Mouse (Mus musculus): ENCODE results near the gene B3gnt8. TPM values are rescaled to one million over a fixed set of nuclear protein-coding genes. Genes with fewer than 3 reads are reported as not detected.

B3gnt8 gene
- total RNA-seq, 2 experiments from 2014 or later, result 1.5 to 1.6 TPM

DNA sequence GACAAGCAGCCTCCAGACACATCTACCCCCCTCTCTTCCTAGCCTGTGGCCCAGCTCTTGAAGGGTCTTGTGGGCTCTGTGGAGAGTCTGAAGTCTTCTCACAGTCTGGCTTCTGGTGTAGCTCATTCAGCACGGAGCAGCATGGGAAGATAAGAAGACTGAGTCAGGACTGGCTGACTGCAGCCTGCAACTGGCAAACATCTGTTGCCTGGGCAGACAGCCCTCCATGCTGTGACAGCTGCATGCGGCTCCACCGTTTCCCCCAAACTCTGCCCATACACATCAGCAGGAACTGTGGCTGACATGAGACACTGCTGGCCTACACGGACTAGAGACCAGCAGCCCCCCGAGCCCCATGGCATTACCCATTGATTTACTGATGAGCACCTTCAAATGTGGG is 1.6 kb upstream of the B3gnt8 start:
- Histone ChIP-seq H3K27ac (0 out of 2 replicates have a peak overlapping the region, but pooled peaks have one; percentile 83), H3K4me3 (no peak overlapping the region)
- no peak for TF ChIP-seq CTCF (IDR thresholded peaks at IDR 0.05)
- intact Hi-C loops (cut with DNase I), result no loop called here
- peak; percentile 43 for DNase-seq

DNA sequence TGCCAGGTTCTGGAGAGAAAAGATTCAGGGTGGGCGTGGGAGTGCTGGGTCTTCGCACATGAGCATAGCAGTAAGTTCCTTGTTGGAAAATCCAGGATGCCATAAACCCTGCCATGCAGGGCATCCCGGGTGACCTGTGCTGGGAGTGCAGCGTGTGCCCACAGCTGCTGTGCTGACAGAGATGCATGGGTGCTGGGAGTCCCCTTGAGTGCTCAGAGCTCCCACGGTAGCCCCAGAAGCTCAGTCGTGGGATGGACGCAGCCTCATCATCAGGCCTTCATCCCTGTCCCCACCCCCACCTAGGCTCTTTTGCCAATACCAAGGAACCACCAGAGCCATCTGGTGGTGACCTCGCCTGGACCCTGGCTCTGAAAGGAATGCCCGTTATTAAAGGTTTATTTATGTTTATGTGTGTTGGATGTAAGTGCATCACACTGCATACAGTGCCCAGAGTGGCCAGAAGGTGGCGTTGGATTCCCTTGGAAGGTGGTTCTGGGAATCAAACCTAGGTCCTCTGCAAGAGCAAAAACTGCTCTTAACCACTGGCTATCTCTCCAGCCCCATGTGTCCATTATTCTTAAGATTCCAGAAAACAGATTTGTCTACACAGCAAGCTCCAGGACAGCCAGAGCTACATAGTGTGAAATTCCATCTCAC is 732 bp upstream of the B3gnt8 start:
- TF ChIP-seq CTCF (IDR thresholded peaks at IDR 0.05), result peak; percentile 62
- intact Hi-C loops (cut with DNase I), result no loop called here
- Histone ChIP-seq H3K4me3 (peak overlapping the region; percentile 72; the same call in 1 of the 2 replicates), H3K27ac (peak overlapping the region; percentile 83)
- peak; percentile 54 for DNase-seq

DNA sequence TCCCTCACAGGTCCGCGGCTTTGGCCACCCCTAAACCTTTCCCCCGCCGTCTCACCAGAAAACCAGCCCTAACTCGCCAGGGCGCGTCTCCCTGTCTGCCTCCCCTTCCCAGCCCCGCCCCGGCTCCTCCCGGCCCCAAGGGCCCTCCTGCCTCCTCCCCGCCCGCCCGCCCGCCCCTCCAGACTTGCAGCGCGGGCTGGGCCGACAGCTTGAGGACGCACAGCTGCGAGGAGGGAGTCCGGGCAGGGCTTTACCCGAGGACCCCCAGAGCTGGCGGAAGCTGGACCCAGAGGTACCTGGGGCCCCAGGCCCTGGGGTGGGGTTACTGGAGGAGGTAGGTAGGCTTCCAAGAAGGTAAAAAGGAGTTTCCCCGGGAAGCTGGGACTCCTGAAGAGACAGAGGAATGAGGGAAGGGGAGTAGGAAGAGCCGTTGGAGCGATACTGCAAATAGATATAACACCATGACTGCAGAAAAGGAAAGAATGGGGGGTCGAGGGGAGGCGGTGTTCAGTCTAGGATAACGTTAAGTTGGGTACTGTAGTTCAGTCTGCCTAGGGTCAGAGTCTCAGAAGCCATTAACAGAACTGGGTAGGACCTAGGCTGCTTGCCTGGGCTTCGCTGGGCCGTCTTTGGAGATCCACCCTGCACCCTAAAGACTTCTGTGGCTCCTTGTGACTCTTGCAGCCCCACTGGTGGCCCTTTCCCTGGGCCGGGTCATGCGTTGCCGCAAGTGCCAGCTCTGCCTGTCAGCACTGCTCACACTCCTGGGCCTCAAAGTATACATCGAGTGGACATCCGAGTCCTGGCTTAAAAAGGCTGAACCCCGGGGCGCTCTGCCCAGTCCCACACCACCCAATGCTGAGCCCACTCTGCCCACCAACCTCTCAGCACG is 1.2 kb downstream of the B3gnt8 start:
- H3K27ac ChIP-seq, result peak overlapping the region; percentile 83
- DNase-seq, result peak; percentile 88
- peak overlapping the region; percentile 72 for H3K4me3 ChIP-seq
- intact Hi-C loops (cut with DNase I), result no loop called here
- TF ChIP-seq CTCF (IDR thresholded peaks at IDR 0.05), result no peak

DNA sequence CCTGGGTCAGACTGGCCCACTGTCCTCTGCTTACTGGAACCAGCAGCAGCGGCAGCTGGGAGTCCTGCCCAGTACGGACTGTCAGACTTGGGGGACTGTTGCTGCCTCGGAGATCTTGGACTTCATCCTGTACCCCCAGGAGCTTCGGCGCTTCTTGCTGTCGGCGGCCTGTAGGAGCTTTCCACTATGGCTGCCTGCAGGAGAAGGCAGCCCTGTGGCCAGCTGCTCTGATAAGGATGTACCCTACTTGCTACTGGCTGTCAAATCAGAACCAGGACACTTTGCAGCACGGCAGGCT is 1.8 kb downstream of the B3gnt8 start:
- H3K27ac ChIP-seq, result peak overlapping the region; percentile 83
- intact Hi-C loops (cut with DNase I), result no loop called here
- peak overlapping the region; percentile 72 for H3K4me3 ChIP-seq
- DNase-seq, result no peak
- TF ChIP-seq CTCF (IDR thresholded peaks at IDR 0.05), result no peak

DNA sequence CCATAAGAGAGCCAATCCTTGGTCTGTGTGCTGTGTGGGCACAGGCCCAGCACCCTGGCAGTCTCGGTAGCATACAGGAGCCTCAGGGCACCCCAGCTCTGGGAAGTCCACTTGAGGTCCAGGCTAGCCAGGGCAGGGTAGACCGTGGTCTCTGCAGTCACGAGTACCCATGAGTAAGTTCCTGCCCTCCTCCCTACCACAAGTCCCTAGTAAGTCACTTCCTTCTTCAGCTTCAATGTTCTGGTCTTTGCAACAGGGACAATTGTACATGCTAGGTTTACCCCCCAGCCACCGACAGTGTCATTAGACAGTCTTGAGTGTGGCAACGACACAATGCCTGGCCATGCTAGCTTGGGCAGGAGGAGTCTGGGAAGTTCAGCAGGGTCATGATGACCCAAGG is 6.2 kb downstream of the B3gnt8 start:
- H3K4me3 ChIP-seq, result no peak overlapping the region
- intact Hi-C loops (cut with DNase I), result no loop called here
- H3K27ac ChIP-seq, result no peak overlapping the region
- TF ChIP-seq CTCF (IDR thresholded peaks at IDR 0.05), result no peak
- no peak for DNase-seq

DNA sequence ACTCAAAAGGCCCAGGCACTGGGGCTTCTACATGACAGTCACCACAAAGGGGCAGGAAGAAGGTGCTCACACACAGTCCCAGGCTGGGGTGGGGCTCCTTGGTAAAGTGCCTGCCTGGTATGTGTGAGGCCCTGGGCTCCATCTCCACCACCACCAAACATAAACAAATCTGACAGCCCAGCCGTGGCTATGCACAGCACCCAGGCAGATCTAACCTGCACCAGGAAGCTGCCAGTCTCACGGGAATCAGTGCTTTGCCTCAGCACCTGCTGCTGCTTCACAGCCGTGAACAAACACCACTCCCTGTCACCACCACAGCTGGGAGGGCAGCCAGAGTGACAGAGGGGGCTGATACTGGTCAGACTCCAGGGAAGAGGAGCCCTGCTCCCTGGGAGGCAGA is 9.9 kb downstream of the B3gnt8 start:
- DNase-seq, result no peak
- H3K27ac ChIP-seq, result peak overlapping the region; percentile 56

DNA sequence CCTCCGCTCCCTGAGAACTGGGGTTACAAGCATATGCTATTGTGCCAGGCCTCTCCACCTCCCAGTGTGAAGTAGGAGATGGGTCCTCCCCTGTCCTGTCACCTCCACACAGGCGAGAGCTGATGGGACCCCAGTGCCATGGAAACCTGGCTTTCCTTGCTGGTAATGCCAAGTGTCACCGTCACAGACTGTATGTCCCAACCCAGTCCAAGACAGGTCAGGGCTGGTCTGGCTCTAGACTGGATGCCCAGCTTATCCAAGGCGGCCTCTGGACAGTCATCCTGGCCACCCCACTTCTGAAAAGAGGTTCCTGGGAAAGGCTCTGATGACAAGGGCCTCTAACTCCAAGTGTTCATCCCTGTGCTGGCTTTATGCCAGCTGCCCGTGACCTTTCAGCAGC is 10.6 kb downstream of the B3gnt8 start:
- H3K4me3 ChIP-seq, result no peak overlapping the region
- no peak for DNase-seq
- peak overlapping the region; percentile 56 for H3K27ac ChIP-seq
- no peak for TF ChIP-seq CTCF (IDR thresholded peaks at IDR 0.05)
- intact Hi-C loops (cut with DNase I), result no loop called here

More for the DNA sequence above, 9.9 kb downstream of the B3gnt8 start:
- intact Hi-C loops (cut with DNase I), result no loop called here
- TF ChIP-seq CTCF (IDR thresholded peaks at IDR 0.05), result no peak
- H3K4me3 ChIP-seq, result no peak overlapping the region

DNA sequence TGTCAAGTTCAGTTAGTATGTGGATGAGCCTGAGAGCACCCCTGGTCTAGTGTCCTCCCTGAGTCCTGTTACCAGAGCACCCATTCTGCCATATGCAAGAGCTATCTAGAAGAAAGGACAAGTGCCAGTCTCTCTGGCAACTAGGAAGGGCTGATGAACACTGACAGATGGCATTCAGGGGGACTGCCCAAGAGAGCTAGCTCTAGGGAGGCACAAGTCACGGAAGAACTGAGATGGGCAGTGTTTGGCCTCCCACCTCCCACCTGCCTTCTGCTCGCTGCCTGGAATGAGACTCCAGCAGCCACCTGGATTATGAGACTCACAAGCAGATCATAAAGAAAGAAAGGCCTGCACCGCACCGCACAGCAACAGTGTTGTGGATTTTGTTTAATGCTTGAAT is 13.3 kb downstream of the B3gnt8 start:
- Histone ChIP-seq H3K27ac (no peak overlapping the region), H3K4me3 (no peak overlapping the region)
- no peak for DNase-seq
- no peak for TF ChIP-seq CTCF (IDR thresholded peaks at IDR 0.05)
- intact Hi-C loops (cut with DNase I), result no loop called here

DNA sequence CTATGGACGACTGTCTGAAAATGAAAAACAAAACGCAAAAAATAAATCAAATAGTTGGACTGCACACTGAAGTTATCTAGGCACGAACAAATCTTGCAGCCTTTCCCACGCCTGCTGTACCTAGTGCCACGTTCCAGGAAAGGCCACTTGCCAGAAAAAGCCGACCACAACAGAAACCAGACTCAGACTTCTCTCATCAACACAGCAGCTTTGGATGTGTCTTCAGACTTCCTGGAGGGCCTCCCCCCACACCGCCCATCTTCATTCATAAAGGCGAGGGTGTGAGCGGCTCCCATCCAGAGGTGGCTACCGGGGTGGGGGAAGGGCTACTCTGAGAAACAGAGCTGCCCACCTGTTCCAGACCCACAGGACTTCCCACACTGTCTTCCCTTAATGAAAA is 17.7 kb downstream of the B3gnt8 start:
- intact Hi-C loops (cut with DNase I), result no loop called here
- TF ChIP-seq CTCF (IDR thresholded peaks at IDR 0.05), result no peak
- no peak overlapping the region for H3K4me3 ChIP-seq
- DNase-seq, result no peak
- H3K27ac ChIP-seq, result no peak overlapping the region

DNA sequence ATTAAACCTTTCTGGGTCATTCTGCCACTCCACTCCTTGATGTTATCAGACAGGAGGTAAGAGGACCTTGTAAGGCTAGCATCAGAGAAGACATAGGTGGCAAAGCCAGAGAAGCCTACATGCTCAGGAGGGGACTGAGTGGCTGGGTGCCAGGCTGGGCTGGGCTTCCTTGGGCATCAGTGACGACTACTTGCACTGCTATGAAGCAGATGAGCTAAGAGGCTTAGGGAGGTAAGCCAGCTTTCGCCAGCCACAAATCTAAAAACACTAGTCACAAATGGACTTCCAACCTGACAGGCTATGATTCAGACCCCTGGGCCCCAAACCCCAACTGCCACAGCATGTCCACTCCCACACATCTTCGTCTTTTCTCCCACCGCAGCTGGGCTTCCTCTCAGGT is 18.2 kb downstream of the B3gnt8 start:
- no peak for DNase-seq
- intact Hi-C loops (cut with DNase I), result no loop called here
- Histone ChIP-seq H3K27ac (no peak overlapping the region; the same call in 1 of the 2 replicates), H3K4me3 (no peak overlapping the region)
- no peak for TF ChIP-seq CTCF (IDR thresholded peaks at IDR 0.05)

DNA sequence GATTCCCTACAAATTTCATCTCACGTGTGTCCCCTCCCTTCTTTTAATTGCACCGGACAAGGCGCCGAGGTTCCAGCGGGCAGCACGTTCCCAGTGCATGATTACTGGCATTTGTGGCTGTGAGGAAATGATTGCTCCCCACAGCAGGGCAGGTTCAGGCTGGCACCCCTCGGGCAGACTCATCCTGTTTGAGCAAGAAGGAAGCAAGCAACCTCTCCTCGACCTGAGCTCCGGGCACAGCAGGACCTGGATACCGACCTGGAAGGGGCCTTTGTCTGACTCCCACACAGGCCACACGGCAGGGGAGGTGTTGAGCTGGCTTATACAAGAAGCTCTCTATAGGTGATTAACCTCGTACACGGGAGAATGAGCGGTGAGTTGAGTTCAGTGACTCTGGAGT is 18.6 kb downstream of the B3gnt8 start:
- TF ChIP-seq CTCF (IDR thresholded peaks at IDR 0.05), result no peak
- Histone ChIP-seq H3K27ac (no peak overlapping the region), H3K4me3 (no peak overlapping the region)
- no peak for DNase-seq
- intact Hi-C loops (cut with DNase I), result no loop called here

DNA sequence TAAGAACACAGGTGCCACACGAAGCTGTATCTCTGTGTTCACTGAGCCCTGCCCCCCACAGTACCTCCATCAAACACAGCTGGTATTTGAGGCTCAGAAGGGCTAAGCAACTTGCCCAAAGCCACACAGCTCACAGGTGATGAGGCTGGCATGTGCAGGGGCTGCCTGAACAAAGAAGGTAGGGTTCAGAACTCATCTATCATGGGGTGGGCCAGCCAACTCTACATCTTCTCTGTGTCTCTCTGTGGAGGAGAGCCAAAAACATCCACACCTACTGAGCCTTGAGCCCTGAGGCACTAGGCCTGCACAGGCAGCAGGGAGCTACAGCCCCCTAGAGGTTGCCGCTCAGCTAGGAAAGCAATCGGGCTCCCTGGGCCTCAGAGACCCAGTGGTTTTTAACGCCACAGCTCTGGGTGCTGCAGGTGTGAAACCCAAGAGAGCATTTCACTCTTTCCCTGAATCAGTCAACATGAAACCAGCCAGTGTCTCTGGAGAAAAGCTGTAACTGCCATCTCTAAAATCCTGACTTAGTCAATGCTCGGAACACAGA is 21.2 kb downstream of the B3gnt8 start:
- intact Hi-C loops (cut with DNase I), result no loop called here
- TF ChIP-seq CTCF (IDR thresholded peaks at IDR 0.05), result no peak
- no peak for DNase-seq
- H3K4me3 ChIP-seq, result no peak overlapping the region
- H3K27ac ChIP-seq, result 0 out of 2 replicates have a peak overlapping the region, but pooled peaks have one; percentile 16

DNA sequence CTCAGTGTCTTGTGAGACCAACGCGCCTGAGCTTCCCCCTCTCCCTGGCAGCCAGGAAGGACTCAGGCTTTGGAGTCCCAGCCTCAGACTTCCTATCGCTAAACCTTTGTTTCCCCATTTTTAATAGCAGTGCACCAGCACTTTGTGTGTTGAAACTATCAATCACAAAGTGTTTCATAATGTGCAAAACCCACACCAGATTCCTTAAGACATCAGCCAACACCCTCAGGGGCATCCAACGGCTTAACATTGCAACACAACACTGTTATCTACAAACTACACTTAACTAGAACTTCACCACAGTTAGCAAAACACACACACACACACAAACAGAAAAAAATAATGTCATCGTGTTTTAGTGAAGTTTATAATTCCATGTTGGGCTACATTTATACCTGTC is 23.4 kb downstream of the B3gnt8 start:
- no peak overlapping the region for H3K4me3 ChIP-seq
- TF ChIP-seq CTCF (IDR thresholded peaks at IDR 0.05), result no peak
- intact Hi-C loops (cut with DNase I), result no loop called here
- DNase-seq, result no peak
- H3K27ac ChIP-seq, result no peak overlapping the region
